Mouse (Mus musculus): ENCODE measurements at regions not wholly inside any gene's neighbourhood (a gene's known extent, or its start where the extent isn't known, plus 50 kb on each side); places are given as distances from the start of the nearest gene placed in this dataset.

DNA sequence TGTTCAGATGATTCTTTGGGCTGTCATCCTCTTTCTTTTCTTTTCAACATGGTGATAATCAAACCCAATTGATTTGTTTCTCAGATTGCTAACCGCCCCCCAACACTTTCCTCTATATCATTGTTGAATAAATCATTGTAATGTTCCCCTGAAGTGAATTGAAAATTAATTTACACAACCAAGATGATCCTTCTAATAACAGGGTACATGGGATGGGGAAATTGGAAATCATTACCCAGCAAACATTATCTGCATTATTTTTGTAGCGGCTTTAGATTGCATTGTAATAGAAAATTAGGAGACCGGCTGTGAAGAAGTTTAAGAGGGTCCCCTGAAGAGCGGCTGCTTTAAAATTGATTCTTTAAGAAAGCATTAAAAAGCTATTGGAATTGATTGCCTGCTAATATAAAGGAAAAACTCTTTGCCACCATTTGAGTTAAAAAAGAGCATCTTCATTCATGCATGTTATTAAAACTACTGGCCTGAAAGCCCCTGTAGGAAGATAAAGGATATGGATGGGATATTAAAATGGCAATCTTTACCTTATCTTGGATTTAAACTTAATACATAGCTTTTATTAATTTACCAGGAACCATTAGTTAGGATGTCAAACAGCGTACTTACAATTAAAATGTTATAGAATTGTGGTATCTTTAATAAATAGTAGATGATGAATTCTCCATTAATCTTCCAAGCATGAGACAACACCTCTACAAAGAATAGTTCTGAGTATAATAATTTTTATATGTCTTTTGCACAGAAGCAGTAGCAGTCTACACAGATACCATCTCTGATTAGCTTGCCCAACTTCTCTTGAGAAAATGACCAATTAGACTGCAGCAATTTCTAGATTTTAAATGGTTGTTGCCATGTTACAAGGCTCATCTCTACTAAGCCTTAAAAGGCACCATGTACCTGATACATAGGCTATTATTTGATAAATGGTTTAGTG lies 127.0 kb upstream of the Hs3st5 start:
- Histone ChIP-seq H3K9me3 (no peaks in the 10 kb centered on the region), H3K27ac (no peak overlapping the region), H3K4me3 (no peak overlapping the region), H3K9ac (no peak overlapping the region), H3K36me3 (no peaks in the 10 kb centered on the region), H3K4me2 (no peak overlapping the region), H3K4me1 (no peaks in the 10 kb centered on the region), H3K27me3 (no peaks in the 10 kb centered on the region)
- ATAC-seq (ENCODE audit: borderline replicate concordance, extremely low read depth, low FRiP score, low TSS enrichment), result no peak
- WGBS, result 88% methylated on average over 5 of the region's 5 CpGs

DNA sequence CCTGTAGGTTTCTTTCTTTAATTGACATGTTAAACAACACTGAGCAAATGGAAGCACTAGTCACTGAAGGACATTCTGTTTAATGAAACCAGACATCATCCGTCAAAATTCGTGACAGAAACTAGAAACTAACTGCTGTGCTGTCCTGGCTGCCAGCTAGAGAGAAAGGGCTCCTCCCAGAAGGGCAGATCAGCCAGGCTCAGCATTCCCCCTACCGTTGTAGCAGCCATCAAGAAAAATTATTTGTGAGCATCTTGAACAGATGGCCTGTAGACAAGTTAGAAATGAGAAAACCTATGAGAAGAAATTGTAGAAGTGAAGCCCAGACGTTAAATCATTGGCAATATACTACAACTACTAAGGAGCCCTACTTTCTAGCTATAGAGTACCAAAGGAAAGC lies 123.3 kb upstream of the Hs3st5 start:
- H3K4me1 ChIP-seq, result no peaks in the 10 kb centered on the region
- no peak for ATAC-seq (ENCODE audit: borderline replicate concordance, extremely low read depth, low FRiP score, low TSS enrichment)
- 54% methylated on average over 4 of the region's 4 CpGs for WGBS

GRCm38 (mm10) chr10:36390062-36390461 lies 116.6 kb upstream of the Hs3st5 start:
- H3K9me3 ChIP-seq, result no peaks in the 10 kb centered on the region
- H3K4me3 ChIP-seq, result no peak overlapping the region
- ATAC-seq (ENCODE audit: borderline replicate concordance, extremely low read depth, low FRiP score, low TSS enrichment), result peak; percentile 85; the same call in 1 of the 2 replicates
- H3K9ac ChIP-seq, result no peak overlapping the region
- 63% methylated on average over 2 of the region's 2 CpGs for WGBS
- no peaks in the 10 kb centered on the region for H3K27me3 ChIP-seq
- H3K4me2 ChIP-seq, result no peak overlapping the region
- H3K4me1 ChIP-seq, result no peaks in the 10 kb centered on the region
- H3K27ac ChIP-seq, result no peak overlapping the region
- H3K36me3 ChIP-seq, result no peaks in the 10 kb centered on the region

More for the DNA sequence above, 123.3 kb upstream of the Hs3st5 start:
- Histone ChIP-seq H3K9me3 (no peaks in the 10 kb centered on the region), H3K36me3 (no peaks in the 10 kb centered on the region), H3K4me3 (no peak overlapping the region), H3K9ac (no peak overlapping the region), H3K4me2 (no peak overlapping the region), H3K27me3 (no peaks in the 10 kb centered on the region), H3K27ac (no peak overlapping the region)

- WGBS, result 79% methylated on average over 4 of the region's 4 CpGs
- ATAC-seq (ENCODE audit: borderline replicate concordance, extremely low read depth, low FRiP score, low TSS enrichment), result no peak
- H3K9me3 ChIP-seq, result no peaks in the 10 kb centered on the region
- no peak overlapping the region for H3K4me2 ChIP-seq
- no peaks in the 10 kb centered on the region for H3K4me1 ChIP-seq
- H3K4me3 ChIP-seq, result no peak overlapping the region
- no peak overlapping the region for H3K9ac ChIP-seq
- H3K36me3 ChIP-seq, result no peaks in the 10 kb centered on the region
- H3K27ac ChIP-seq, result no peak overlapping the region
- H3K27me3 ChIP-seq, result no peaks in the 10 kb centered on the region
These were observed 113.0 kb upstream of the Hs3st5 start for GRCm38 (mm10) chr10:36393586-36393985.

GRCm38 (mm10) chr10:36396576-36396975 lies 110.0 kb upstream of the Hs3st5 start:
- H3K9me3 ChIP-seq, result no peaks in the 10 kb centered on the region
- H3K9ac ChIP-seq, result no peak overlapping the region
- H3K27ac ChIP-seq, result no peak overlapping the region
- H3K27me3 ChIP-seq, result no peaks in the 10 kb centered on the region
- no peaks in the 10 kb centered on the region for H3K36me3 ChIP-seq
- no peak overlapping the region for H3K4me3 ChIP-seq
- no peaks in the 10 kb centered on the region for H3K4me1 ChIP-seq
- no peak for ATAC-seq (ENCODE audit: borderline replicate concordance, extremely low read depth, low FRiP score, low TSS enrichment)
- no peak overlapping the region for H3K4me2 ChIP-seq
- 70% methylated on average over 1 of the region's 1 CpGs for WGBS

- H3K4me3 ChIP-seq, result no peak overlapping the region
- 45% methylated on average over 2 of the region's 2 CpGs for WGBS
- H3K27ac ChIP-seq, result no peak overlapping the region
- ATAC-seq (ENCODE audit: borderline replicate concordance, extremely low read depth, low FRiP score, low TSS enrichment), result no peak
- H3K4me1 ChIP-seq, result no peaks in the 10 kb centered on the region
- H3K9me3 ChIP-seq, result no peaks in the 10 kb centered on the region
- H3K27me3 ChIP-seq, result no peaks in the 10 kb centered on the region
- H3K9ac ChIP-seq, result no peak overlapping the region
- H3K36me3 ChIP-seq, result no peaks in the 10 kb centered on the region
- no peak overlapping the region for H3K4me2 ChIP-seq
These were observed 98.6 kb upstream of the Hs3st5 start for GRCm38 (mm10) chr10:36408001-36408400.

- Histone ChIP-seq H3K27me3 (no peaks in the 10 kb centered on the region), H3K9me3 (no peaks in the 10 kb centered on the region), H3K27ac (no peak overlapping the region), H3K9ac (no peak overlapping the region), H3K4me3 (no peak overlapping the region), H3K36me3 (no peaks in the 10 kb centered on the region), H3K4me2 (no peak overlapping the region), H3K4me1 (no peaks in the 10 kb centered on the region)
- 87% methylated on average over 1 of the region's 1 CpGs for WGBS
- no peak for ATAC-seq (ENCODE audit: borderline replicate concordance, extremely low read depth, low FRiP score, low TSS enrichment)
These were observed 75.3 kb upstream of the Hs3st5 start for GRCm38 (mm10) chr10:36431335-36431734.

GRCm38 (mm10) chr10:36437420-36437819 lies 69.2 kb upstream of the Hs3st5 start:
- 61% methylated on average over 2 of the region's 2 CpGs for WGBS
- Histone ChIP-seq H3K27me3 (no peaks in the 10 kb centered on the region), H3K9me3 (no peaks in the 10 kb centered on the region), H3K4me1 (no peaks in the 10 kb centered on the region), H3K4me2 (no peak overlapping the region), H3K4me3 (no peak overlapping the region), H3K27ac (no peak overlapping the region), H3K36me3 (no peaks in the 10 kb centered on the region), H3K9ac (no peak overlapping the region)
- no peak for ATAC-seq (ENCODE audit: borderline replicate concordance, extremely low read depth, low FRiP score, low TSS enrichment)
